Mouse (Mus musculus) stomach, postnatal 0 days (tissue): Measurements from ENCODE around the gene Gtf2f2.

Source experiments
- CTCF ChIP-seq: IDR thresholded peaks from 2 replicates; pipeline ENCODE4 v1.5.1; 2016; ENCODE audit warnings: antibody characterized with exemption, low read depth, mild to moderate bottlenecking, moderate library complexity
- EP300 ChIP-seq: optimal IDR thresholded peaks from 2 replicates; pipeline ENCODE3; 2016; ENCODE audit warnings: antibody characterized with exemption

DNA sequence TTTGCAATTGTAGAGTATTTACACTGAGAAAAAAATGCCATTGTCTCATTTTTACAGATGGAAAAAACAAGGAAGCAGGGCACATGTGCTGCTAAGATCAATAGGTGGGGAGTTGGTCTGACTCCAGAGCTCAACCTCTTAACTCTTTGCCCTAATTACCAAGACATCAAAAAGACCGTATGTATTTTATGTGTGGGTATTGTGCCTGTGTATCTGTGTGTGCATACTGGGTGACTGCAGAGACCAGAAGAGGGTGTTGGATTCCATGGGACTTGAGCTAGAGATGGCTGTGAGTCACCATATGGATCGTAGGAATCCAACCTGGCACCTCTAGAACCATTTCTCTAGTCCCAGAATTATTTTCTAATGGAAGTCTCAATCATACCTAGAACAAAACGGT is 68.3 kb downstream of the Gtf2f2 start:
- TF ChIP-seq CTCF (no peak), EP300 (no peak)
